Mouse (Mus musculus): ENCODE measurements at regions not wholly inside any gene's neighbourhood (a gene's known extent, or its start where the extent isn't known, plus 50 kb on each side); places are given as distances from the start of the nearest gene placed in this dataset.

- TF ChIP-seq CTCF (IDR thresholded peaks at IDR 0.05; ENCODE audit: borderline replicate concordance, extremely low read depth, insufficient read depth, insufficient read length) (no peak), POLR2A (IDR thresholded peaks at IDR 0.05; ENCODE audit: borderline replicate concordance, extremely low read depth, insufficient read depth, insufficient read length, poor library complexity, severe bottlenecking) (no peak)
These were observed 377.3 kb upstream of the Gm10131 start for GRCm38 (mm10) chr8:34488746-34489400.

Measured in brain, embryonic 14.5 days (tissue).